Mouse (Mus musculus) embryonic fibroblast, embryonic 13.5 days (primary cell): ENCODE measurements around the gene Chst5.

Source experiments
- CTCF ChIP-seq: IDR thresholded peaks from 2 replicates; pipeline ENCODE4 v1.5.1; 2011; ENCODE audit warnings: mild to moderate bottlenecking, control low read depth, low read length, moderate library complexity, borderline replicate concordance; ENCODE audit not compliant: insufficient read depth
- POLR2A ChIP-seq: IDR thresholded peaks from 2 replicates; pipeline ENCODE4 v1.6.1; 2011; ENCODE audit warnings: low read depth, mild to moderate bottlenecking, control low read depth, low read length, moderate library complexity

DNA sequence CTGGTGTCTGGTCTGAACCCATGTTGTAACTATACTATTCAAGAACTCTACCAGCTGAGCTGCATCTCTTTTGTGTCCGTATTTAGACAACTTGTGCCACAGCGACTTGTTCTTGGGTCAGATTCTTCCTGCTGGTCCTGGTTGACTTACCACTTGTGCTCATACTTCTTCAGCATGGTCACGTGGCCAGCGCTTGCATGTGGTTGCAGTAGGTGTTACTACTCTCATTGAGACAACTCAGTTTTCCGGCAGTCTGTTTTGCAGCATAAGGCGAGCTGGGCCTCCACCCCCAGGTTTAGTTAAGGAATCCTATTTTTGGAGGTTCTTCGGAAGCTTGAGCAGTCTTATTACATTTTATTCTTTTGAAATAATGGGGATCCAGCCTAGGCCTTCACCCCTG, 41.1 kb upstream of the Chst5 start:
- TF ChIP-seq CTCF = no peak
- TF ChIP-seq POLR2A = no peak
